Mouse (Mus musculus) limb, embryonic 11.5 days (tissue): ENCODE measurements around the gene Nhsl2. TPM values are rescaled to one million over a fixed set of nuclear protein-coding genes. Genes with fewer than 3 reads are reported as not detected.
"Not testable (repeated sequence)": the region's sequence is repeated elsewhere in the genome, so short reads cannot be mapped to it uniquely, and the experiment has no call there.

Source experiments
- ATAC-seq: fragments of 200-750 bp; cut with Nextera tagmentation; 2 replicates; pipeline ENCODE4 v1.8.0; 2017; ENCODE audit warnings: low read depth; ENCODE audit not compliant: insufficient number of reproducible peaks, low FRiP score, low TSS enrichment
- DNase-seq: peaks from one replicate; pipeline ENCODE4 v3.0.0-alpha.2; 2015; ENCODE audit warnings: low spot score
- H3K27ac ChIP-seq: fragments of 300-500 bp; sonication (generic); replicated peaks from 2 replicates; pipeline ENCODE4 v1.5.1; 2014; ENCODE audit warnings: low read depth, mild to moderate bottlenecking, low read length
- H3K27me3 ChIP-seq: fragments of 300-500 bp; sonication (generic); 2 replicates; pipeline ENCODE4 v1.6.1; 2014; ENCODE audit warnings: mild to moderate bottlenecking, low read length, mixed read lengths; ENCODE audit not compliant: control insufficient read depth, insufficient read depth
- H3K36me3 ChIP-seq: fragments of 300-500 bp; sonication (generic); 2 replicates; pipeline ENCODE4 v1.6.1; 2014; ENCODE audit warnings: mild to moderate bottlenecking, low read length, moderate library complexity, mixed read lengths; ENCODE audit not compliant: control insufficient read depth, insufficient read depth
- H3K4me1 ChIP-seq: fragments of 300-500 bp; sonication (generic); 2 replicates; pipeline ENCODE4 v1.6.1; 2014; ENCODE audit warnings: low read length, mixed read lengths; ENCODE audit not compliant: control insufficient read depth, insufficient read depth
- H3K4me2 ChIP-seq: fragments of 300-500 bp; sonication (generic); 2 replicates; pipeline ENCODE4 v1.6.1; 2014; ENCODE audit warnings: low read depth, mild to moderate bottlenecking, moderate library complexity; ENCODE audit not compliant: severe bottlenecking
- H3K4me3 ChIP-seq: fragments of 300-500 bp; sonication (generic); 2 replicates; pipeline ENCODE4 v1.5.1; 2014; ENCODE audit warnings: low read depth, low read length
- H3K9ac ChIP-seq: fragments of 300-500 bp; sonication (generic); 2 replicates; pipeline ENCODE4 v1.6.1; 2014; ENCODE audit warnings: mild to moderate bottlenecking, low read length
- H3K9me3 ChIP-seq: fragments of 300-500 bp; sonication (generic); 2 replicates; pipeline ENCODE4 v1.6.1; 2016; ENCODE audit warnings: low read length; ENCODE audit not compliant: control insufficient read depth
- WGBS: fragments of 180-500 bp; shearing (Covaris S2); extraction: QIAGEN DNeasy Blood & Tissue Kit; methylation state at CpG from one replicate; pipeline ENCODE4 v1.1.7; 2014; 5-methylcytosine and 5-hydroxymethylcytosine counted together
- microRNA-seq: library from miRNA; unstranded; fragments of <30 nt; microRNA quantifications from one replicate; pipeline ENCODE4, GENCODE M21; 2016
- polyA plus RNA-seq: library from polyadenylated mRNA; unstranded; fragments of >200 nt; fragmentation: Nextera tagmentation; extraction: Ambion mirVana; gene quantifications from 2 replicates; pipeline ENCODE4 v1.2.1, GENCODE M21; 2014

The Nhsl2 gene
- polyA plus RNA-seq, 1 experiment from 2014 or later: 18.3 TPM

- WGBS: 73% methylated on average over 2 of the region's 2 CpGs
- not testable (repeated sequence) for ATAC-seq, H3K27ac ChIP-seq, H3K27me3 ChIP-seq, H3K4me2 ChIP-seq, H3K4me1 ChIP-seq, H3K9me3 ChIP-seq, H3K36me3 ChIP-seq, H3K9ac ChIP-seq, H3K4me3 ChIP-seq, DNase-seq
These were observed 254.6 kb downstream of the Nhsl2 start for GRCm38 (mm10) chrX:102103830-102104229.

- not testable (repeated sequence) for H3K27me3 ChIP-seq, H3K9ac ChIP-seq, DNase-seq, H3K36me3 ChIP-seq, H3K27ac ChIP-seq, H3K9me3 ChIP-seq, H3K4me2 ChIP-seq, ATAC-seq, H3K4me1 ChIP-seq, H3K4me3 ChIP-seq
- WGBS: 79% methylated on average over 5 of the region's 5 CpGs
These were observed 260.2 kb downstream of the Nhsl2 start for GRCm38 (mm10) chrX:102109349-102109748.

- Histone ChIP-seq H3K27ac (no peak overlapping the region), H3K9me3 (no peaks in the 10 kb centered on the region), H3K4me2 (no peak overlapping the region), H3K27me3 (peaks cover 11% of the 10 kb centered on the region), H3K9ac (no peak overlapping the region), H3K4me1 (no peaks in the 10 kb centered on the region), H3K36me3 (no peaks in the 10 kb centered on the region), H3K4me3 (no peak overlapping the region)
- no peak for DNase-seq
- WGBS: 61% methylated on average over 4 of the region's 4 CpGs
- no peak for ATAC-seq
These were observed 266.5 kb downstream of the Nhsl2 start for GRCm38 (mm10) chrX:102115676-102116075.

- peaks cover 9% of the 10 kb centered on the region for H3K27me3 ChIP-seq
- peak within 1 kb of the TSS; percentile 53 for H3K4me2 ChIP-seq
- no peaks in the 10 kb centered on the region for H3K9me3 ChIP-seq
- ATAC-seq (peak; percentile 100), DNase-seq (peak; percentile 92)
- no peaks in the 10 kb centered on the region for H3K4me1 ChIP-seq
- WGBS: 15% methylated on average over 30 of the region's 30 CpGs
- no peak within 1 kb of the TSS for H3K27ac ChIP-seq
- peak within 1 kb of the TSS; percentile 55 for H3K4me3 ChIP-seq
- peak within 1 kb of the TSS; percentile 60 for H3K9ac ChIP-seq
- no peaks in the 10 kb centered on the region for H3K36me3 ChIP-seq
These were observed 270.1 kb downstream of the Nhsl2 start, which contains the start of gene Pin4 for GRCm38 (mm10) chrX:102119042-102119864. Gene Pin4, plus strand, starts transcription at chrX:102119447.

- no peak overlapping the region for H3K27ac ChIP-seq
- H3K4me3 ChIP-seq: no peak overlapping the region
- no peaks in the 10 kb centered on the region for H3K9me3 ChIP-seq
- peaks cover 4% of the 10 kb centered on the region; the same call in 1 of the 2 replicates for H3K36me3 ChIP-seq
- H3K27me3 ChIP-seq: peaks cover 4% of the 10 kb centered on the region; the same call in 1 of the 2 replicates
- no peak overlapping the region for H3K9ac ChIP-seq
- no peak for DNase-seq
- WGBS: 84% methylated on average over 2 of the region's 2 CpGs
- no peaks in the 10 kb centered on the region for H3K4me1 ChIP-seq
- H3K4me2 ChIP-seq: no peak overlapping the region
- no peak for ATAC-seq
These were observed 272.1 kb downstream of the Nhsl2 start for GRCm38 (mm10) chrX:102121321-102121720.

- peaks cover 2% of the 10 kb centered on the region; the same call in 1 of the 2 replicates for H3K36me3 ChIP-seq
- no peak overlapping the region for H3K9ac ChIP-seq
- no peak overlapping the region for H3K27ac ChIP-seq
- WGBS: 75% methylated on average over 1 of the region's 1 CpGs
- no peaks in the 10 kb centered on the region for H3K4me1 ChIP-seq
- 0 out of 2 replicates have a peak, but pooled peaks cover 2% of the 10 kb centered on the region for H3K27me3 ChIP-seq
- DNase-seq: no peak
- H3K9me3 ChIP-seq: no peaks in the 10 kb centered on the region
- no peak overlapping the region for H3K4me2 ChIP-seq
- no peak overlapping the region for H3K4me3 ChIP-seq
- ATAC-seq: no peak
These were observed 292.0 kb downstream of the Nhsl2 start for GRCm38 (mm10) chrX:102141157-102141556.

Small RNA genes within 50 kb of the gene (microRNA-seq; reads per million reads assigned to microRNA genes)
- not detected for gene Gm27843

Other genes starting within 250 kb of the Nhsl2 start
- 215 and 218 TPM in 2 replicates for gene Ogt, start 209.3 kb upstream of the Nhsl2 start, polyA plus RNA-seq
- gene Cxcr3, start 115.1 kb upstream of the Nhsl2 start, polyA plus RNA-seq: not detected in 2 replicates
- not detected in 2 replicates for gene Gm4779, start 55.0 kb upstream of the Nhsl2 start, polyA plus RNA-seq
- gene 8030474K03Rik, start 54.7 kb upstream of the Nhsl2 start, polyA plus RNA-seq: 0.20 TPM in 1 of 2 replicates, not detected in the other
- 1.6 and 4.0 TPM in 2 replicates for gene Rtl5, start 221.9 kb downstream of the Nhsl2 start, polyA plus RNA-seq